Mouse (Mus musculus) kidney, postnatal 36 days (tissue): ENCODE data around the gene Hoxc8.

ENCODE experiments used
- DNase-seq, 2 experiments: peaks; one replicate each; pipeline ENCODE4 v3.0.0; 2021 to 2022; ENCODE audit warnings: mixed read lengths in 2 of 2

The Hoxc8 gene

GRCm38 (mm10) chr15:102990461-102991397, at the start of gene Hoxc8:
Gene Hoxc8, plus strand, starts transcription at chr15:102990607.
- DNase-seq: peak in 1 of 2 experiments; percentile 69

GRCm38 (mm10) chr15:102942739-102943467, 47.5 kb upstream of the Hoxc8 start:
- DNase-seq: peak in 1 of 2 experiments; percentile 57

GRCm38 (mm10) chr15:102943468-102943813, 47.0 kb upstream of the Hoxc8 start:
- DNase-seq: no peak

GRCm38 (mm10) chr15:102945185-102946077, 45.0 kb upstream of the Hoxc8 start:
- DNase-seq: no peak

- no peak for DNase-seq
These were observed 43.1 kb upstream of the Hoxc8 start for GRCm38 (mm10) chr15:102947276-102947675.

- DNase-seq: no peak
These were observed 41.6 kb upstream of the Hoxc8 start for GRCm38 (mm10) chr15:102948842-102949241.

- no peak for DNase-seq
These were observed 40.7 kb upstream of the Hoxc8 start for GRCm38 (mm10) chr15:102949696-102950095.

GRCm38 (mm10) chr15:102950877-102951276, 39.5 kb upstream of the Hoxc8 start:
- no peak for DNase-seq

- DNase-seq: no peak
These were observed 36.8 kb upstream of the Hoxc8 start for GRCm38 (mm10) chr15:102953561-102953960.

GRCm38 (mm10) chr15:102954192-102955006, 36.0 kb upstream of the Hoxc8 start, which contains the start of gene Hoxc11:
Gene Hoxc11, plus strand, starts transcription at chr15:102954427.
- peak in 1 of 2 experiments; percentile 48 for DNase-seq

- DNase-seq: peak in 1 of 2 experiments; percentile 52
These were observed 35.4 kb upstream of the Hoxc8 start for GRCm38 (mm10) chr15:102955007-102955382.

GRCm38 (mm10) chr15:102955833-102956640, 34.4 kb upstream of the Hoxc8 start:
- peak in 1 of 2 experiments; percentile 45 for DNase-seq

GRCm38 (mm10) chr15:102956906-102957305, 33.5 kb upstream of the Hoxc8 start:
- no peak for DNase-seq

- no peak for DNase-seq
These were observed 30.7 kb upstream of the Hoxc8 start for GRCm38 (mm10) chr15:102959663-102960191.

- peak in 1 of 2 experiments; percentile 53 for DNase-seq
These were observed 28.7 kb upstream of the Hoxc8 start for GRCm38 (mm10) chr15:102961728-102962127.

GRCm38 (mm10) chr15:102962492-102962891, 27.9 kb upstream of the Hoxc8 start:
- DNase-seq: peak in 1 of 2 experiments; percentile 42

- DNase-seq: peak in 1 of 2 experiments; percentile 42
These were observed 27.1 kb upstream of the Hoxc8 start for GRCm38 (mm10) chr15:102963259-102963658.

- DNase-seq: peak; percentile 78 to 80
These were observed 26.5 kb upstream of the Hoxc8 start for GRCm38 (mm10) chr15:102963671-102964640.
